Mouse (Mus musculus): ENCODE measurements around the gene Alx3.

Gene Alx3

DNA sequence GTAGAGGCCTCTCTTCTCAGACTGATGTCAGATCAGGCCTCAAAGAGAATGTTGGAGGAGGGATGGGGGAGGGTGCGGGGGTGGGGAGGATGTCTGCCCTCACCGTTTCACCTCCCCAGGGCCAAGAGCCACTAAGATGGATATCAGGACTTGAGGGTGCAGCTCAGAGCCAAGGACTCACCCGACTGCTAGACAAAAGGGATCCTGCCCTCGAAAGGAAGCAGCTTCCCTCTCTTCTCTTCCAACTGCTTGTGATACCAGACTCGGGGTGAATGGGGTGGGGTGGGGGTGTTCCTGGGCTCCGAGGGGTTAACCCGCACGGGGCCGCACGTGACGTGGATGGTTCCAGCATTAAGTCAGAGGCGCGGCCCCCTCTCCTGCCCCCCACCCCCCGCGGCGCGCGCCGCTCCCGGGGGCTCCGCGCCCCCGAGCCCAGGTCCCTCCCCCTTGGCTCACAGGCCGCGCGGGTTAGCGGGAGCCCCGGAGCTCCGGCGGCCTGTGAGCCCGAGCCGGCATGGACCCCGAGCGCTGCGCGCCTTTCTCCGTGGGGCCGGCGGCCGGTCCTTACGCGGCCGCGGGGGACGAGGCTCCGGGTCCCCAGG is at the start of gene Alx3:
Gene Alx3, plus strand, starts transcription at position 370 of the 602 bp plus-strand sequence.
- no peak for DNase-seq (ENCODE audit: low read depth)

DNA sequence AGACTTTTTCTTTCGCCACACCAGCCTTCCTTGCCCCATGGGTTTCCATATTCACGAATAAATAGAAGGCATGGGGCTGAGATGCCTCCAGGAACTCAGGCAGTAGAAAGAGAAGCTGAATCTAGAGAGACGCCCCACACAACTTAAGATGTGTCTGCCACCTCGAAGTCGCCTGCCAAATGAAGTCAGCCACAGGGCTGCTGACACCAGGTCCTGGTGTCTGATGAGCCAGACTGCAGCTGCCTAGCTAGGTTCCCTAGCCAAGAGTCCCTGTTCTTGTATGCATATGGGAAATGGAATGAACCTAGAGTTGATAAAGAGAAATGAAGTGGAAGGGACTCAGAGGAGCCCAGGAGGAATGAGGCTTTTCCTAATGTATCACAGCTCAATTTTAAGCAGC is 49.6 kb upstream of the Alx3 start:
- no peak for DNase-seq (ENCODE audit: low read depth)

DNA sequence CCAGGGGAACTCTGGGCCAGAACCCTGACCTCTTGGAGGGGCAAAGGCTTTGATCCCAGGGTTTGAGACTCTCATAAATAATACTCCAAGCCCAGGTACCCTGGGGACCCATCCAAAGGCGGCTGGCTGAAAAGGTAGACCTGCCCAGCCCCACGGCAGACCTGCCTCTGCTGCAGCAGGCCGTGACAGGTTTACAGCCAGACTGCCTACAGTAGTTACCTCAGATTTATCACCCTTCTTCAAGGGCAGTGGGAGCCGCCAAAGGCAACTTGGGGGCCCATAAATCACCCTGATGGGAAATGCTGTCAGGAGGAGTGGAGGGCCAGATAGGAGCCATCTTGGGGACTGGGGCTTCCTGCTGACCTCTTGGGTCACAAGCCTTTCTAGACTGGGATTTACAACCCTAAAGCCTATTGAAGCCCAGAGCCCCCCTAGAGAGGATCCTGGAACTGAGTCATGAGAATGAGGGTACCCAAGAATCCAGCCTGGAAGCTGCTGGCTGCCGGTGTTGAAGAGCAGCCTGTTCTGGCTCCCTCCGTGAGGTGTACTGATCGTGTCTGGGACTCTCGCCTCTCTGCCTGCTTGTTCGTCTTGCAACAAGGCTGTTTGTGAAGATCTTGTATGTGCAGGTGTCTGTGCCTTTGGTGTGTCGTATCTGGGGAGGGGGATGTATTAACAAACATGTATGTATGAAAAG is 49.0 kb upstream of the Alx3 start:
- no peak for DNase-seq (ENCODE audit: low read depth)

DNA sequence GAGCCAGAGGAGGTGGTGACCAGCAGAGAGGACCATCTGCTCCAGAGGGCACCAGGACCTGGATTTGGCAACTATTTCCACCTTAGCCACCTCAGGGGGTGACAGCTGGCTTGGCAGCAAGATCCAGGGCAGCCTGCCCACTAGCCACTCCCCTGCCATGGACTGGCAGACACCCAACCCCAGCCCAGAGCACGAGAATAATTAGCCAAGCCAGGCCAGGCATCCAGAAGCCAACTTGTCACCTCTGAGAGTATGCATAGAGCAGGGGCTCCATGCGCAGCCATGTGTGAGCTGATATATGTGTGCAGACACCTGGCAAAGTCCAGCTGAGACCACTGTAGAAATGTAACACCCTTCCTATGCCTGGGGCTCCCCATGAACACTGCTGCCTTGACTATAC is 47.9 kb upstream of the Alx3 start:
- no peak for DNase-seq (ENCODE audit: low read depth)

DNA sequence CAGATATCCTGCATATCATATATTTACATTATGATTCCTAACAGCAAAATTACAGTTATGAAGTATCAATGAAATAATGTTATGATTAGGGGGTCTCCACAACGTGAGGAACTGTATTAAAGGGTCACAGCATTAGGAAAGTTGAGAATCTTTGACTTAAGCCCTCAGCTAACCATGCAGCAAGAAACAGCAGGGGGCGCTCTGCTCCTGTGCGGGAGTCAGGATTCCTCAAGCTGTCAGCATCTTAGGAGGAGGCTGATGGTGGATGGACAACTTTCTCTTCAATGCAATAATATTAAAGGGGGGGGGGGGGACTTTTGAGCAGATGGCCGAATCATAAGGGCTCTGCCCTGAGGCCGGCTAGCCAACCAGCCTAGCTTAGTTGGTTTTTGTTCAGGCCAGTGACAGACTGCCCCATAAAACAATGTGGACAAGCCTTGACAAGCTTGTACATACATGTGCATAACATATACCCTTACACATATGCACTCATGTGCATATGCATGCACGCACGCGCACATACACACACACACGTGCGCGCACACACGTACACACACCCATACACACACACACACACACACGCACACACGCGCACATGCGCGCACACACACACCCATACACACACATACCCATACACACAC is 44.3 kb upstream of the Alx3 start:
- peak; percentile 85 for DNase-seq (ENCODE audit: low read depth)

- no peak for DNase-seq (ENCODE audit: low read depth)
Measured at GRCm38 (mm10) chr3:107554842-107555241, 40.0 kb upstream of the Alx3 start, which contains the start of gene Ubl4b. Gene Ubl4b, minus strand, starts transcription at chr3:107555073.

DNA sequence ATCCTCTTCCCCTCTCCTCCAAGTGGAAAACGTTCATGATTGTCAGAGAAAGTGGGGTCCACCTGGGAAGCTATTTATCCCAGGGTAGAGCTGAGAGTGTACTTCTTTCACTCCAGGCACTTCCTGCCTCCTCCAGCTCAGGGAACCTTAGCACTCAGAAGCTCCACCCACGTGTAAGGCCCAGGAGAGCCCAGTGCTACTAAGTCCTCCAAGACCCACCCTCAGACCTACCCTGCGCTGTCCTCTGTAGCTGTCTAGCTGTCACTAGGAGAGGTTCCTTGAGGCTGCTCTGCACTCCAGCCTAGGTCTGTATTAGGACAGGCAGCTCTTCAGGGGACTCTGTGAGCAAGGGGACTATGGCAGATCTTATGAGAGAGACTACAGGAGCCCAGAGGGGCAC is 36.1 kb upstream of the Alx3 start:
- no peak for DNase-seq (ENCODE audit: low read depth)

- DNase-seq (ENCODE audit: low read depth): peak; percentile 77
Measured at GRCm38 (mm10) chr3:107559183-107559582, 35.6 kb upstream of the Alx3 start.

DNA sequence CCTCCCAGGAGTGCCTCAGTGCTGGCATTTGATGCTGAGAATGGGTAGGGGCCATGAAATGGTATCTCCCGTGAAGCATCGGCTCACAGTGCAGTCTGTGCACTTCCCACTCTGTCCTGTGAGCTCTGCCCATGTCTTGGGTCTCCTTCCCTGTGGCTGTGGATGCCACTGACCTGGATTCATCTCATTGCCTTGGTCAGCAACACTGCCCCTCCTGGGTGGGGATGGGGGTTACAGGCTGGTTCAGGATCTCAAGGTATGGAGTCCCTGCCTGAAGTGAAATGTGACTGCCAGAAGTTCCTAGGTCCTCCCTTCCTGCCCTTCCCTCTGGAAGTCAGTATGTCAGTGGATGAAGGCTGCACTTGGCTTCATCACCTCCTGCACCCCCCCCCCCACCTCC is 32.7 kb upstream of the Alx3 start:
- no peak for DNase-seq (ENCODE audit: low read depth)

- DNase-seq (ENCODE audit: low read depth): no peak
Measured at GRCm38 (mm10) chr3:107562591-107562990, 32.2 kb upstream of the Alx3 start.

DNA sequence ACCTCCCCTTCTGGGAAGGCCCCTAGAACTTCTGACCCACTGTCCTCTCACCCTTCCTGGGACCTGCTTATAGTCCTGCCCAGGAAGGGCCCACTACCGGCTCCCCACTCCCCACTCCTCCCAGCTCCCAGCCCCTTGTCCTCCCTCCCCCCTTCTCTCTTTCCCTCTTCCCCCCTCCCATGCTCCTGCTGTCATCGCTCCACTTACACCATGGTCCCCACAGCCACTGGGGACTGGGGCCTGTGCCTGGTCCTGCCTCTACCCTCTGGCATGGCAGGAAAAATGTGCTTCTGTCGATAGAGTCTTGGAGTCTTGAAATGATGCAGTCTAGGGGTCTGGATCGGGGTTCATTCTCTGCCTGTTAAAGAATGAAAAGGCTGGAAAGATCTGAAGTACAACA is 31.0 kb upstream of the Alx3 start:
- DNase-seq (ENCODE audit: low read depth): no peak

DNA sequence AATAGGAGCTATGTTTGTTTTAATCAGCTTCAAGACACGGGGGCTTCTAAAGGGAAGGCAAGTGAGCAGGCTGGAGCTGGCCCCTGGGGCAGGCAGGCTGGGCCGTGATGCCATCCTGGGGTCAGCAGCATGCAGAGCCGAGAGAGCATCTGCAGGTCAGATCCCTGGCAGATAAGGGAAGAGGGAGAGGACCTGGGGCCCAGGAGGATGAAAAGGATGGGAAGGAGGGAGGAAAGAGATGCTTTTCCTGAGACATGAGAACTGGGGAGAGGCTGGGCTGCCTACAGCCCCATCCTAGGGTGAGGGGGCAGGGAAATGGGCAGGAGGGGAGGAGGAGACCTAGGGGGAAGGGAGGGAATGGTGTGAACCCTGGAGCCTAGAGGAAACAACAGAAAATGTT is 29.5 kb upstream of the Alx3 start:
- DNase-seq (ENCODE audit: low read depth): no peak

DNA sequence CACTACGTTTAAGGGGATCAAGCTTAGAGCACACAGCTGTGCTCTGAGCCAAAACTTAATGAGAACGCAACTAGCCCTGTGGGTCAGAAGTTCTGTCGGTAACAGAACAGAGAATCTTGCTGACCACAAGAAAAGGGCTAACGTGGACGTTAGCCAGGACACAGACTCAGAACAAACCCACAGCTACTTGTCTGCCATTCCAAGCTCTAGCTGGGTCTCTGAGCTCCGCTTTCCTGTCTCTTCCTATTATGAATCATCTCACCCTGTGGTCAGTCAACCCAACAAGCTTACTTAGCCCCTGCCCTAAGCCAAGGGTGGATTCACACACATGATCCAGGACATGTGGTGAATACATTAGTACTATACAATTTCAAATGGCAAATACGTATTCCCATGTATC is 27.1 kb upstream of the Alx3 start:
- peak; percentile 62 for DNase-seq (ENCODE audit: low read depth)

- no peak for DNase-seq (ENCODE audit: low read depth)
Measured at GRCm38 (mm10) chr3:107568721-107569120, 26.1 kb upstream of the Alx3 start.

GRCm38 (mm10) chr3:107571205-107571604 is 23.6 kb upstream of the Alx3 start:
- DNase-seq (ENCODE audit: low read depth): peak; percentile 47

GRCm38 (mm10) chr3:107576807-107577206 is 18.0 kb upstream of the Alx3 start:
- no peak for DNase-seq (ENCODE audit: low read depth)

GRCm38 (mm10) chr3:107577810-107578390 is 16.9 kb upstream of the Alx3 start:
- no peak for DNase-seq (ENCODE audit: low read depth)

GRCm38 (mm10) chr3:107579466-107579865 is 15.4 kb upstream of the Alx3 start:
- DNase-seq (ENCODE audit: low read depth): peak; percentile 77

GRCm38 (mm10) chr3:107581103-107582010 is 13.5 kb upstream of the Alx3 start:
- DNase-seq (ENCODE audit: low read depth): no peak

DNA sequence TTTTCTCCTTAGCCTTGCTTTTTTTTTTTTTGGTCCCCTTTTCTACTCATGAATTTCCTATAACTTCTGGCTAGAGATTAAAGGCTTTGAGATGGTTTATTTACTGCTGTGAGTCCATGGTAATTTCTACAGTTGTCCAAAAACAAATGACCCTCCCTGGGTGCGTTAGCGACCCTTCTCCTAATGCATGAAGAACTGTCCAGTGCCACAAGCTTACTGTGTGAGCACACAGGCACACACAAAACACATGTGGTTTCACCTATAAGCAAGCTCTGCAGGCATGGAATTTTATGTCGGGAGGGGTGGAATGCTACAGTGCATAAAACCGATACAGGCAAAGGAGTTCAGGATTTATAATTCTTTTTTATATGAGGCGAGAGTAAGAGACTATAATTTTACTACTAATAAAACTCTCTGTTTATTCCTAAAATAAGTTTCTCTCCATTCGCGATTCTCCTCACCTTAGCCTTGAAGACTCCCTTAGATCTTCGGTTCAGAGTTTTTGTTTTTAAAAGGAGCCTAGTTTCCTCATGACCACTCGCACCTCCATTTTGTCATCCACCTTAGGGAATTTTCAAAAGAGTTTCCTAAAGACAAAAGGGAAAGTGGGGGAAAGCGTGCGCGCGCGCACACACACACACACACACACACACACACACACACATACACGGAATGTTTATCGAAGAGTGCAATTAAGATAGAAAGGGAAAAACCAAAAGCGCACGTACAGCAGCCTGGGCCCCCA is 12.5 kb upstream of the Alx3 start:
- no peak for DNase-seq (ENCODE audit: low read depth)
